Mouse (Mus musculus): ENCODE results near the gene Zfp963. TPM values are rescaled to one million over a fixed set of nuclear protein-coding genes. Genes with fewer than 3 reads are reported as not detected.

Zfp963 gene
- 1 to 10 TPM; 2.1 to 2.8 TPM for total RNA-seq (2021)

DNA sequence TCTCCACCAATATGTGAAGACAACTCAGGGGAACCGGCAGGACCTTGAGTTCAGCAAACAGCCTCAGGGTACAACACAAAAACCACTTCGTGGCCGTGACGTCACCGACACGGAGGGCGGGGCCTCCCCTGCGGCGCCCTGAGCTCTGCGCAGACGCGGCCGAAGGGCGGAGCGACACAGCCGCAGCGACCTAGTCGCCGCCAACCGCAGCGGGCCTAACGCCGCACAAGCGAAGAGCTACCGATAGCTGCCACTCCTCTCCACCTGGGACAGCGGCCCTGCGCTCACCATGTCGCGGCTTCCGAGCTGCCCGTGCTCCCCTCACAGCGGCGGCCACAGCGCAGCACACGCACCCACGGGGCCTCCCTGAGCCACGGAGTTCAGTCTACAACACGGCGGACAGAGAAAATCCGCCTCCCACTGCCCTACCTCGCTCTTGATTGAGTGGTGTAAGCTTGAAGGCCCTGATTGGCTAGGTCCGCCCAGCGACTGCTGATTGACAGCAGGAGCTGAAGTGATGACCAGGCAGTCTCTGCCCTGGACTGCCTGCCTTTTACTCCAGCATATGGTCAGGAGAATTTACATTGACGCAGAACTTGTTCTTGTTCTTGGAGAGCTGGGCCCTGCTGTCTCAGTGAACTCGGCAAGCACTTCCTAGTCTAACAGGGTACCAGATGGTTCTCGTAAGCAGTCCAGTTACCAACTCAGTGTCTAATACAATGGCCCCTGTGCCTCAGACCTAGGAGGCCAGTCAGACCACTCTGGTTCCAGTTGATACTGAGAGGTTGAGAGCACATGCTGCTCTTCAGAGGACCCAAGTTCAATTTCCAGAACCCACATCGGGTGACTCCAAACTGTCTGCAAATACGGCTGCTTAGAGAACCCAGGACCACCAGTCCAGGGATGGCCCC lies at the start of gene Zfp963:
Gene Zfp963 (minus strand): TSS at position 427 of the 911 bp plus-strand sequence.
- peak; percentile 92 for DNase-seq (ENCODE audit: low spot score)
- intact Hi-C loops (cut with DNase I) = loop anchor here (2.0 to 10.0 kb wide), 2 partner anchors 31 to 125 kb away; partner anchors contain the start of gene Zfp868

DNA sequence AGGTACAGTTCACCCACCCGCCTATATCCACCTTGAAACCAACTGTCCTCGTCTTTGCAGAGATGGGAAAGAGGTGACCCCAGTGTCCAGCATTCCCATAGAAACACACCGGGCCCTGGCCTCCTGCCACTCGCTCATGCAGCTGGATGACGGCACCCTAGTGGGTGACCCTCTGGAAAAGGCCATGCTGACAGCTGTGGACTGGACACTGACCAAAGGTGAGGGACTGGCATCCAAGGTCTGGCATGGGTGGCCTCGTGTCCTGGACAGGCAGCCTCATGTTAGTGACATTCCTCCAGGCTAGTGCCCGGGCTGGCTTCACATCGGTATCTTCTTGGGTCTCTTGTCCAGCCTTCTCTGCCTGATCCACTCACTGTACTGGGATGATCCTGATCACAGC lies 49.5 kb upstream of the Zfp963 start:
- intact Hi-C loops (cut with DNase I) = no loop called here
- DNase-seq (ENCODE audit: low spot score) = no peak

DNA sequence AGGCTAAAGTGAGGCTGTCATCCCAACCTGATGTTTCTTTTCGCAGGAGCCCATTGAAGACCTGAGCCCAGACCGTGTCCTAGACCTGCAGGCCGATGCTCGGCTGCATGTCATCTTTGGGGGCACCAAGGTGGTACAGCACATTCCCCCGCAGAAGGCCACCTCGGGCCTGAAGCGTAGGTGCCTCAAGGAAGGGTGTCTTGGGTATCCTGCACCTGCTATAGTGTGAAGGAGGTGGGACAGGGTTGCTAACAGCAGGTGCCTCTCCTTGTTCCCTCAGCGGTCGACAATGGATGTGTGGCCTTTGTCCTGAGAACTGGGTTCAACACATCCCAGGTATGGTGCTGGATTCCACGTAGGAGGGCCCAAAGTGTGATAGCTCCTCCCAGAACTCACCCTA lies 47.9 kb upstream of the Zfp963 start:
- intact Hi-C loops (cut with DNase I) = no loop called here
- DNase-seq (ENCODE audit: low spot score) = no peak

DNA sequence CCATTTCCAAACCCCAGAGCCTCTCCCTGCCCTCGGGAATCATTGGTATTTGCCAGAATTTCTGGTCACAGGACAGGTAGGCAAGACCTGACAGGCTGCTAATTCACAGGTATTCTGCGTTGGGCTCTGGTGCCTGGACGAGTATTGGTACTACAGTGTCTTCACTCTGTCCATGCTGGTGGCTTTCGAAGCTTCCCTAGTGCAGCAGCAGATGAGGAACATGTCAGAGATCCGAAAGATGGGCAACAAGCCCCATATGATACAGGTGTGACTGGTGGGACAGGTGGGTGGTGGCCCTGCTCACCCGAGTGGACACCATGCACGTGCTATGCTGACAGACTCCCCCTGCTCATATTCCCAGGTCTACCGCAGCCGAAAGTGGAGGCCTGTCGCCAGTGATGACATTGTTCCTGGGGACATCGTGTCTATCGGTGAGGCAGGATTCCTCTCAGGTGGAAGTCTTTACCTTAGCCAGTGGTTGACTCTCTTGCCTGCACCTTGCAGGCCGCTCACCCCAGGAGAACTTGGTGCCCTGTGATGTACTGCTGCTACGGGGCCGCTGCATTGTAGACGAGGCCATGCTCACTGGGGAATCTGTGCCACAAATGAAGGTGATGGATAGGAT lies 47.1 kb upstream of the Zfp963 start:
- intact Hi-C loops (cut with DNase I) = no loop called here
- DNase-seq (ENCODE audit: low spot score) = no peak

DNA sequence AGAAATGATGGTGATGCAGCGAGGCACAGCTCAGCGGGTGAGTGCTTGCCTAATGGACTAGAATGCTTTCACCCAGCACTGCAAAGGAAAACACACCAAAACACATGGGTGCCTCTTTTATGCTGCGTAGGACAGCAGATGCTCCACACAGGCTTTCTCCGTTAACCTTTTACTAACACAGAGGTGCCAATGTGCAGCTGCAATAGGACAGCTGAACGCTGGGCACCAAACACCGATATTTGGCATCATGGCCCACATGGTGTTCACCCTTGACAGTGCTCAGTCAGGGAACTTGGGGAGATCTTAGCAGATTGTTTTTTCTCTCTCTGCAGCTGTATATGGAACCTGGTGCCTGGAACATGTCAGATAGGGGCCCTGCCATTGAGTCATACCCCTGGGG lies 45.1 kb upstream of the Zfp963 start:
- DNase-seq (ENCODE audit: low spot score) = no peak
- intact Hi-C loops (cut with DNase I) = loop anchor here (5.0 kb wide), 2 partner anchors 78 to 168 kb away; partner anchors contain the start of gene Zfp868

DNA sequence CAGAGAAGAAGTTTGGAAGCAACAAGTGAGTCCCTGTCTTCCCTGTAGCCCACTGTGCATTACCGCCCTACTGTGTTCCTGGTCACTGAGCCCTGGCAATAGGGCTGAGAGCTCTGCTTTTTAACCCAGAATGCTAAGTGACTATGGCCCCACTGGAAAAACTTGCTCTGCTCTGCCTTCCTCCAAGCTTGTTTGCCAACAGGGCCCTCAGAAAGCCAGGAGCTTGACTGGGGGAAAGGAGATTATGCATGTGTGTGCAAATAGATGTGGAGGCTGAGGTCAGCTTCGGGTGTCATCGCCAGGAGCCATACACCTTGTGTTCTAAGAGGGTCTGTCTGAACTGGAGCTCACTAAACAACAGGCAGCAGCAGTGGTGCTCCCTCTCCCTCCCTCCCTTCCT lies 44.3 kb upstream of the Zfp963 start:
- no peak for DNase-seq (ENCODE audit: low spot score)
- intact Hi-C loops (cut with DNase I) = loop anchor here (5.0 kb wide), 2 partner anchors 77 to 167 kb away; partner anchors contain the start of gene Zfp868

DNA sequence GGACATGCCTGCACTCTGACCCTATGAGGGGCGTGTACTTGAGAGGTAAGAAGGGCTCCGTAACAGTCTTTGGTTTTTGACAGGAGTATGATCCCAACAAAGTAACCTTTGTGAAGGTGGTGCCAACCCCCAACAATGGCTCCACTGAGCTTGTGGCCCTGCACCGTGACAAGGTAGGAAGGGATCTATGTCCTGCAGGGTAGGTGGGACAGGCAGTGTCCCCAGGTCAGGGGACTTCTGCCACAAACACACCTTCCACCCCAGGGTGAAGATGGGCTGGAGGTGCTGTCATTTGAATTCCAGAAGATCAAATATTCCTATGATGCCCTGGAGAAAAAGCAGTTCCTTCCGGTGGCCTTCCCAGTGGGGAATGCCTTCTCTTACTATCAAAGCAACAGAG lies 43.9 kb upstream of the Zfp963 start:
- intact Hi-C loops (cut with DNase I) = loop anchor here (5.0 kb wide), 2 partner anchors 76 to 166 kb away; partner anchors contain the start of gene Zfp868

DNA sequence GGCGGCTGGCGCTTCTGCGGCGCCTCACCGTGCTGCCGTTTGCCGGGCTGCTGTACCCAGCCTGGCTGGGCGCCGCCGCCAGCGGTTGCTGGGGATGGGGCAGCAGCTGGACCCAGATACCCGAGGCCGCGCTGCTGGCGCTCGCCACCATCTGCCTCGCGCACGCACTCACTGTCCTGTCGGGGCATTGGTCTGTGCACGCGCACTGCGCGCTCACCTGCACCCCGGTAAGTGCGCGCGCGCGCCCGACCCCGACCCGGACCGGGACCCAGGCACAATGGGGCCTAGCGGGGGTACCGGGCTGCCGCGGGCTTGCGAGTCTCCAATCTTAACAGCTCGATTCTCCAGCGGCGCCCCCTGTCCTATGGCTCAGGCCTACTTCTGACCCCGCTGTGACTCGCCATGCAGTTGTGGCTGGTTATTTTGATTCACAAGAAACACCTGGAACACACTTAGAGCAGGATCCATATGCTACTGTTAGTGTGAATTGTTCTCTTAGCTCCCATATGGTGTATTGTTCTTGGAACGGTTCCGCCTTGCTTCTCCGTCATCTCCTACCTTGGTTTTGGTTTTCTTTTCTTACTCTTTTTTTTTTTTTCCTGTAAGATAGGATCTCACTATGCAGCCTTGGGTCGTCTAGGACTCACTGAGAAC lies 41.8 kb upstream of the Zfp963 start:
- intact Hi-C loops (cut with DNase I) = loop anchor here (2.0 to 5.0 kb wide), 3 partner anchors 15 to 164 kb away; partner anchors contain the start of gene Zfp868
- no peak for DNase-seq (ENCODE audit: low spot score)

More for the DNA sequence above, 43.9 kb upstream of the Zfp963 start:
- no peak for DNase-seq (ENCODE audit: low spot score)

DNA sequence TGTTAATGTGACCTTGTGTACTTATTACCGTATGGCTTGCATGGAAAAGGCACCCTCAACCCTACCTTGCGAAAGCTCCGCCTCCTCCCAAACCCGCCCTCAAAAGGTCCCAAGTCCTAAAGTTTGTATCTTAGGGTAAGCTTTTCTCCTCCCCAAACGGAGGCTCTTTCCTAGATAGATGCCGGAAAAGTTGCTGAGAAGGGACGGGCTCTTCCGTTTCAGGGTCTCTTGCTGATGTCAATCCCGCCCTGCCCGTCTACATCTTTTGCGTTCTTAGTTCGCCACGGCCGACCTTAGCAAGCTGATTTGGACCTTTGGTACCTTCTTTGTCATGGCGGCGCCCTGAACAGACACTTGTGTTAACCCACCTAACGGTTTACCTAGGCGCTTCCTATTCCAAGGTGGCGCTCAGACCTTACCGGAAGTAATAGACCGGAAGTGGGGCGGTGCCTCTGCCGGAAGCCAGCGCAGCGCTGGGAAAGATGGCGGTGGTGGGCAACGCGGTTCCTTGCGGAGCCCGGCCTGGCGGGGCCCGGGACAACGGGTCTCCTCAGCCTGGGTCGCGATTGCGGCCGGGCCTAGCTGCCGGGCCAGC lies 41.1 kb upstream of the Zfp963 start, which contains the start of the genes Atp13a1 and Zfp866:
Gene Atp13a1 (plus strand): TSS at position 391 of the 595 bp plus-strand sequence.
Gene Zfp866 (minus strand): TSS at position 406 of the 595 bp plus-strand sequence.
- intact Hi-C loops (cut with DNase I) = loop anchor here (2.0 to 5.0 kb wide), 3 partner anchors 14 to 164 kb away; partner anchors contain the start of gene Zfp868
- peak; percentile 72 for DNase-seq (ENCODE audit: low spot score)

DNA sequence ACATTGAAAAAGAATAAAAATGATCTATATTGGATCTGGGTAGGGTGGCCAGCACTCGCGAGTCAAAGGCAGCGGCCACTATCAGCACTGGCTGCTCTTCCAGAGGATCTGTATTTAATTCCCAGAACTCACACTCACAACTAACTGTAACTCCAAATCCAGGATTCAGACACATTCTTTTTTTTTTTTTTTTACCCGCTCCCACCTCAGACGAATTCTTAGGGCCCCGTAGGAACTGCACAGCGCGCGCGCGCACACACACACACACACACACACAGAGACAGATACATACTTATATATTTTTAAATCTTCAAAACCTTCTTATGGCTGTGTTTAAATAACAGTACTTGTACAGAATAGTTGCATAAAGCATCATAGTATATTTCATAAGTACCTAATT lies 40.6 kb upstream of the Zfp963 start:
- intact Hi-C loops (cut with DNase I) = loop anchor here (2.0 to 5.0 kb wide), 3 partner anchors 14 to 163 kb away; partner anchors contain the start of gene Zfp868

DNA sequence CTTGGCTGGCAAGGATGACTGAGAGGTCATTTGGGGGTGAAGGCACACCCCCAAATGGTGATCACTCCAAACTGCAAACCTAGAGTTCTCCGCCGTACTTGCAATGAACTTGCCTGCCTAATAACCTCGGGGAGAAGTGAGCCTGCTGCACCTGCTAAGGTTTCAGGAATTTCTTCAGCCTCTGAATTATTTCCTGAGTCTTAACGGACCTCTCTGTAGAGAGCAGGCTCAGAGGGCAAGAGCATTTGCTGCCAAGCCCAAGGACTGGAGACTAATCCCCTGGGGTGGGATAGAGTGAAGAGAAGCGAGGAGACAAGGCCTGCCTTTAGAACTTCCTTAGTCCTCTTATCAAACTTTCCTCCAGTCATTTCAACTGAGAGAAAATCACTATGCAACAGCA lies 40.0 kb upstream of the Zfp963 start:
- DNase-seq (ENCODE audit: low spot score) = no peak
- intact Hi-C loops (cut with DNase I) = loop anchor here (2.0 to 5.0 kb wide), 3 partner anchors 13 to 162 kb away; partner anchors contain the start of gene Zfp868

More for the DNA sequence above, 40.6 kb upstream of the Zfp963 start:
- no peak for DNase-seq (ENCODE audit: low spot score)

DNA sequence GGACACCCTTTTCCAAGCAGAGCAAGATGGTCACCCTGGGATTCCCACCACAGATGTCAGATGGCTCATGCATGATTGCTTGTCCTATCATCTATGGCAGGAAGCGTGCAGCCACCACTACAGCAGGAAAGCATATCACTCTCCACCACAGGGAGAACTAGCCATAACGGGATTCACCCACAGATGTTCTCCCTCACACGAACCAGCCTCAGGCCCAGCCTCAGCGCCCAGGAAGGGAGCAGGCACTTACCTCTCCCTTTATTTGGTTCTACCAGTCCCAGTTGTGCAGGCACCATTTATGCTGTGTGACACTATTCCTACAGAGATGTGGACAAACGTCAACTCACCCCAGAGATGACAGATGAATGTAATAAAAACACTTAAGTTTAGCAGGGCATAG lies 39.3 kb upstream of the Zfp963 start:
- DNase-seq (ENCODE audit: low spot score) = no peak

DNA sequence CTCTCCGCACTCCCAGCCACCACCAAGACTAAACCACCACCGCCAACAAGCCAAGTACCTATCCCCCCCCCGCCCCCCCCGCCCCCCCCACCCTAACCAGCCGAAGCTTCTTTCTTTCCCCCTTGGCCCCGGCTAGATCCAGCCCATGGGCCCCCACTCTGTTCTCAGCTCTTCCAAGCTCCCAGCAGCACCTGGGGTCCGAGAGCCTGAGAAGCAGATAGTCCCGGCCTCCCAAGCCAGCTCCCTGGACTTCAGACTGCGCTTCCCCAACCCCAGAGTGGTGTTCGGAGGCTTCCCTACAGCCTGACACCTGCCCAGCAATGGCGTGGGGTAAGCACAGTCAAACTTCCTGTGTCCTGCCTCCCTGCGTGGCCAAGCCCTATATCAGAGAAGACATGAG lies 27.3 kb upstream of the Zfp963 start:
- intact Hi-C loops (cut with DNase I) = loop anchor here (2.0 kb wide), 1 partner anchor 14 kb away; the partner anchor contains the start of genes Atp13a1 and Zfp866
- no peak for DNase-seq (ENCODE audit: low spot score)

More for the DNA sequence above, 39.3 kb upstream of the Zfp963 start:
- intact Hi-C loops (cut with DNase I) = no loop called here

DNA sequence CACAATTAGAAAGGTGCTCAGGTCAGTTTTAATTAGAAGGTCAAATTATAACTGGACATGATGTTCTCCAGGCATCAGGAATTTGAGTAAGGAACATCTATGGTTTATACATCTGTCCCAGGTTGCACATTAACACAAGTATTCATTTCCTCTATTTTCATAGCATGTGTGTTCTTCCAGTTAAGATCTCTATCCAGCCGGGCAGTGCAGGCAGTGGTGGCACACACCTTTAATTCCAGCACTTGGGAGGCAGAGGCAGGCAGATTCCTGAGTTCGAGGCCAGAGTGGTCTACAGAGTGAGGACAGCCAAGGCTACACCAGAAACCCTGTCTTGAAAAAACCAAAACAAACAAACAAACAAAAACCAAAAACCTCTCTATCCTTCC lies 25.4 kb upstream of the Zfp963 start:
- intact Hi-C loops (cut with DNase I) = no loop called here

DNA sequence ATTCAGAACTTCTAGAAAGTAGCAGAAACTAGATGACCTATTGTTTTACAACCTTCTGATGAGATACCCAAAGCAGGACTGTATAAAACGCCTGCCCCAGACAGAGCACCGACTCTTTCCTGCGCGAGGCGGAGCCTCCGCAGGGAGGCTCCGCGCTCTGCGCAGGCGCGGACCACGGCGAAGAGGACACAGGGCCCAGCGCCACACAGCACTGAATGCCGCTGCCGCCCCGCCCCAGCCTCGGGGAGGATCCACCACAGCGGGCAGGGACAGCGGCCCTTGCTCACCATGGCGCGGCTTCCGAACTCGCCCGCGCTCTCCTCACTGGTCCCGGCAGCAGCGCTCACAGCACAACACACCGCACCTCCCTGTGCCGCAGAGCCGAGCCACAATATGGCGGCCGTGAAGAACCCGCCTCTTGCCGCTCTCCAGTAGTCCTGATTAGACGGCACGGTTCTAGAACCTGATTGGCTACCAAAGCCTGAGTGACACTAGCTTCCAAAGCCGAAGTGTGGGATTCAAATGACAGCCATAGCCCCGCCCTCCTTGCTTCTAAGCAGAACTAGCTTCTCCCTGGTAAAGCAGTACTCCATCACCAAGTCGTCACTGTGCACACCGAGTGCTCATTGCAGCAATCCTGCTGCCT lies 24.9 kb upstream of the Zfp963 start, which contains the start of gene Gm20422:
Gene Gm20422 (minus strand): TSS at position 384 of the 646 bp plus-strand sequence.
- DNase-seq (ENCODE audit: low spot score) = peak; percentile 85
- intact Hi-C loops (cut with DNase I) = no loop called here

More for the DNA sequence above, 25.4 kb upstream of the Zfp963 start:
- no peak for DNase-seq (ENCODE audit: low spot score)

DNA sequence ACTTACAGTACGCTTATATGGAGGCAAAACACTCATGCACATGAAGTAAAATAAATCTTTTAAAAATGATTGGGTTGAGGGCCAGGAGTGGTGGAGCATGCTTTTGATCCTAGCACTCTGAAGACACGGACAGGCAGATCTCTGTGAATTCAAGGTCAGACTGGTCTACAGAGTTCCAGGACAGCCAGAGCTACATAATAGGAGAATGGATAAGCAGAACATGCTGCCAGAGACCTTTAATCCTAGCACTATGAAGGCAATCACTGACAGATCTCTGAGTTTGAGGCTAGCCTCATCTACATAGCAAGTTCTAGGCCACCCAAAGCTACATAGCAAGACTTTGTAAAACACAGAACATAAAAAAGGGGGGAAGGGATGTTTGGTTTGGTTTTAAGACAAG lies 22.3 kb upstream of the Zfp963 start:
- DNase-seq (ENCODE audit: low spot score) = no peak
- intact Hi-C loops (cut with DNase I) = no loop called here

DNA sequence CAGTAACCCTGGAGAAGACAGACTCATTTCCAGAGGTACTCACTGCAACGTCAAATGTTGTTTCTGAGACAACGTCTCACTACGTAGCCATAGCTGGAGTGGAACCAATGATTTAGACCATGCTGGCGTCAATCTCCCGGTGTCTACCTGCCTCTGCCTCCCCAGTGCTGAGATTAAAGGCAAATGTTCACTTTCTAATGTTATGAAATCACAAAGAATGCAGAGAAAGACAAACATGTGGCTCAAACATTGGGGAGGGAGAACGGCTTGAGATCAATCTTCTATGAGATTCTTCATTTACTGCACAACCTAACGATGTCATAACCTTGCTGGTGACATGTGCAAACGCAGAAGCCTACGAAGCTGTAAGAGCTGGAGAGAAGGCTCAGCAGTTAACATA lies 21.5 kb upstream of the Zfp963 start:
- intact Hi-C loops (cut with DNase I) = no loop called here
- no peak for DNase-seq (ENCODE audit: low spot score)

DNA sequence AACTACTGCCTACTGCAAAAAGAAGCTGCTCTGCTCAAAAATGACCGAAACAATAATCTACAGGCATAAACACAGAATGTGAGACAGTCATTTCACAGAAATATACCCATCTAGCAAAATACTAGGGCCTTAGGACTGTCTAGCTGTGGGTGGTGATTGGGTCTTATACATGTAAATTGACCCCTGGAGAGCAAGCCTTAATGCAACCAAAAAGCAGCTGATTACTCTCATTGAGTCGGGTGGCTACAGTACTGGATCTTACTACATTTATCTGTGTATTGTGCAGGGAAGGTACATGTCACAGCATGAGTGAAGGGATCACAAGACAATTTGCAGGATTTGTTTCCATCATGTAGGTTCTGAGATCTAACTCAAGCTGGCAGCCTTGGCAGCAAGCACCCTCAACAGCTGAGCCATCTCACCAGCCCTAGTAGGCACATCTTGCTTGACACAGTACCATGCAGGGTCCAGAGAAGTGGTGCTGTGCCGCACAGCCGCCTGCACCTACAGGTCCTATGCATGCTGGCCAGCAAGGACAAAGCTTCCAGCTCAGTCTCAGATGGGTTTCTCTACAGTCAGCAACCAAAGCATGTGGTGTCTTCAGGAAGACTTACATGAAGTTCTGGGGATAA lies 12.2 kb upstream of the Zfp963 start:
- intact Hi-C loops (cut with DNase I) = no loop called here

More for the DNA sequence above, 12.2 kb upstream of the Zfp963 start:
- DNase-seq (ENCODE audit: low spot score) = no peak

All from heart, postnatal 25 days (tissue).